Mouse (Mus musculus): ENCODE measurements at regions not wholly inside any gene's neighbourhood (a gene's known extent, or its start where the extent isn't known, plus 50 kb on each side); places are given as distances from the start of the nearest gene placed in this dataset.

GRCm38 (mm10) chr17:63684026-63684425 is 178.8 kb upstream of the Fer start:
- TF ChIP-seq CTCF (IDR thresholded peaks at IDR 0.05; ENCODE audit: low read depth, low read length) = no peak
- no peak for TF ChIP-seq POLR2A (IDR thresholded peaks at IDR 0.05; ENCODE audit: extremely low read depth, insufficient read depth, low read length)
